Mouse (Mus musculus): ENCODE results near the gene Arv1. TPM values are rescaled to one million over a fixed set of nuclear protein-coding genes. Genes with fewer than 3 reads are reported as not detected.
A peak's percentile ranks its signal among the peaks of the same experiment; 100 is the strongest.

Arv1 gene
- polyA plus RNA-seq, 1 experiment from 2014 or later = 13.3 TPM

DNA sequence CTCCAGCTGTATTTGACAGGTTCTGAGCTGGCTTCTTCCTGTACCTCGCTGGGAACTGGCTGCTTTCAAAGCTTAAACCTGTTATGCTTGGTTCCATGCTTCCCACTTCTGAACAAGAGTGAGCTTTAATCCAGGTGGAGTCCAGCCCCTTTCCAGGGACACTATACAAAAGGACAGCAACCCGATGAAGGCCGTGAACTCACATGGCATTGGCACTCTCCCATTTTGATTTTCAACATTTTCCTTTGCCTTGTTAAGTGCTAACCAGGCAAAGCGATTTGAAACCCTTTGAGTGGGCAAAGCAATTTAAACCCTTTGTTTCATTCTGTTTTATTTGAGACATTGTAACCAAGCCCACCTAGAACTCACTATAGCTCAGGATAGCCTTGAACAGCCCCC, 32.9 kb downstream of the Arv1 start:
- Histone ChIP-seq H3K27ac (ENCODE audit: low read depth, low read length) (no peak overlapping the region), H3K36me3 (ENCODE audit: control insufficient read depth, insufficient read depth) (no peaks in the 10 kb centered on the region), H3K4me1 (replicated peaks; ENCODE audit: control insufficient read depth, insufficient read depth, low read length) (no peaks in the 10 kb centered on the region; the same call in 1 of the 2 replicates), H3K4me2 (replicated peaks; ENCODE audit: low read depth) (no peak overlapping the region), H3K27me3 (replicated peaks; ENCODE audit: control insufficient read depth, insufficient read depth, low read length) (peaks cover 22% of the 10 kb centered on the region), H3K4me3 (ENCODE audit: low read depth, low read length) (no peak overlapping the region), H3K9ac (ENCODE audit: low read depth, low read length) (no peak overlapping the region), H3K9me3 (ENCODE audit: control insufficient read depth) (no peaks in the 10 kb centered on the region)
- no peak for ATAC-seq
- TF ChIP-seq CTCF (IDR thresholded peaks at IDR 0.05; ENCODE audit: low read depth) = no peak
- WGBS = 26% methylated on average over 4 of the region's 4 CpGs

DNA sequence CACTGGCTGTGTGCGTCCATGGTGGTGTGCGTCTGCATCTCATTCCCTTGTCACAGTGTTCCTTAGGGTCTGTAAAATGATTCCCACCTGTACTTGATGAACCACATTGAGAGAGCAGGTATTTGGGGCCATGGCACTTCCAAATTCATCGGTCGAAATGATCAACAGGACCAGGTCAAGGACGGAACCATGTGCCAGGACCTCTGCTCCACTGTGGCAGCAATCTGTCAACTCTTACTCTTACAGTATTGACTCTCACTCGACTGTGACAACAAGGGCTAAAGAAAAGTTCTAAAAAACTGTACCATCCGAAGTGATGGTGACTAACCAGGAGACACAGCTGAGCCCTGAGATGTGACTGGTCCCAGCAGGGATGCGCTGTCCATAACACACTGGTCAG, 33.5 kb downstream of the Arv1 start:
- WGBS = 84% methylated on average over 8 of the region's 8 CpGs
- no peak for ATAC-seq
- Histone ChIP-seq H3K4me2 (replicated peaks; ENCODE audit: low read depth) (no peak overlapping the region), H3K4me3 (ENCODE audit: low read depth, low read length) (no peak overlapping the region), H3K27ac (ENCODE audit: low read depth, low read length) (no peak overlapping the region), H3K4me1 (replicated peaks; ENCODE audit: control insufficient read depth, insufficient read depth, low read length) (no peaks in the 10 kb centered on the region; the same call in 1 of the 2 replicates), H3K36me3 (ENCODE audit: control insufficient read depth, insufficient read depth) (no peaks in the 10 kb centered on the region), H3K9me3 (ENCODE audit: control insufficient read depth) (no peaks in the 10 kb centered on the region), H3K9ac (ENCODE audit: low read depth, low read length) (no peak overlapping the region), H3K27me3 (replicated peaks; ENCODE audit: control insufficient read depth, insufficient read depth, low read length) (peaks cover 17% of the 10 kb centered on the region)
- no peak for TF ChIP-seq CTCF (IDR thresholded peaks at IDR 0.05; ENCODE audit: low read depth)

DNA sequence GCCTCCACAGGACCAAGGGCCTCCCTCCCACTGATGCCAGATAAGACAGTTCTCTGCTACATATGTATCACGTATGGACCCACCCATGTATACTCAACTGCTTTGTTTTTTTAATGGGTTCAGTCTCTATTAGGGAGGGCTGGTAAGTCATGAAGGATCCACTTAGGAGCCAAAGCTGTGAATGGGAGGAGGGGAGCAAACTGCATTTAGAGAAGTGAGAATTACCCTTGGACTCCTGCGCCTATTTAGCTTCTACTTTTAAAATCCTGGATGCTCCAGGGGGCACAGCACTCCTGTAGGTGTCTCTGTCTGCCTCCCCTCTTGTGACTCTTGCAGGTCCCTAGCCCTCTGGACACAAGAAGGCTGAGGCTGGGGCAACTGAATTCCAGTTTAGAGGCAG, 34.2 kb downstream of the Arv1 start:
- Histone ChIP-seq H3K9ac (ENCODE audit: low read depth, low read length) (no peak overlapping the region), H3K4me2 (replicated peaks; ENCODE audit: low read depth) (no peak overlapping the region), H3K27me3 (replicated peaks; ENCODE audit: control insufficient read depth, insufficient read depth, low read length) (peaks cover 10% of the 10 kb centered on the region), H3K4me1 (replicated peaks; ENCODE audit: control insufficient read depth, insufficient read depth, low read length) (no peaks in the 10 kb centered on the region; the same call in 1 of the 2 replicates), H3K36me3 (ENCODE audit: control insufficient read depth, insufficient read depth) (no peaks in the 10 kb centered on the region), H3K9me3 (ENCODE audit: control insufficient read depth) (no peaks in the 10 kb centered on the region), H3K27ac (ENCODE audit: low read depth, low read length) (no peak overlapping the region), H3K4me3 (ENCODE audit: low read depth, low read length) (no peak overlapping the region)
- no peak for ATAC-seq
- WGBS = 74% methylated on average over 2 of the region's 2 CpGs
- TF ChIP-seq CTCF (IDR thresholded peaks at IDR 0.05; ENCODE audit: low read depth) = no peak

DNA sequence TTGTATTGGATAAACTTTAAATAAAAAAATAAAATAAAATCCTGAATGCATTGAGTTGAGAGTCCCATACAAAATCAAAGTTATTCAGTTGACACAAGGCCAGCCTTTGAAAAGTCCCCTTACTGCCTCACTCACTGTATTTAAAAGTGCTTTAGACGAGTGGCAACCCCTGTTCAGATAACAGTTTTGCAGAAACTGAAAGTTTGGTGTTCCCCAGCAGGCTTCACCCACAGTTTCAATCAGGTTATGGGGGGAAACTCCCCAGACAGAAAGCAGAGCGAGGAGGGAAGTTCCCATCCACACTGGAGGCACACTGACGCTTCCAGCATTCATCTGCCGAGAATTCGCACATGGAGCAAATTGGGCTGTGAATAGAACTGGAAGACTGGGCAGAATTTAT, 34.7 kb downstream of the Arv1 start:
- Histone ChIP-seq H3K9ac (ENCODE audit: low read depth, low read length) (no peak overlapping the region), H3K36me3 (ENCODE audit: control insufficient read depth, insufficient read depth) (no peaks in the 10 kb centered on the region), H3K27ac (ENCODE audit: low read depth, low read length) (no peak overlapping the region), H3K4me1 (replicated peaks; ENCODE audit: control insufficient read depth, insufficient read depth, low read length) (no peaks in the 10 kb centered on the region; the same call in 1 of the 2 replicates), H3K4me3 (ENCODE audit: low read depth, low read length) (no peak overlapping the region), H3K4me2 (replicated peaks; ENCODE audit: low read depth) (no peak overlapping the region), H3K9me3 (ENCODE audit: control insufficient read depth) (no peaks in the 10 kb centered on the region), H3K27me3 (replicated peaks; ENCODE audit: control insufficient read depth, insufficient read depth, low read length) (peaks cover 6% of the 10 kb centered on the region; the same call in 1 of the 2 replicates)
- TF ChIP-seq CTCF (IDR thresholded peaks at IDR 0.05; ENCODE audit: low read depth) = no peak
- ATAC-seq = no peak
- WGBS = 79% methylated on average over 5 of the region's 5 CpGs

DNA sequence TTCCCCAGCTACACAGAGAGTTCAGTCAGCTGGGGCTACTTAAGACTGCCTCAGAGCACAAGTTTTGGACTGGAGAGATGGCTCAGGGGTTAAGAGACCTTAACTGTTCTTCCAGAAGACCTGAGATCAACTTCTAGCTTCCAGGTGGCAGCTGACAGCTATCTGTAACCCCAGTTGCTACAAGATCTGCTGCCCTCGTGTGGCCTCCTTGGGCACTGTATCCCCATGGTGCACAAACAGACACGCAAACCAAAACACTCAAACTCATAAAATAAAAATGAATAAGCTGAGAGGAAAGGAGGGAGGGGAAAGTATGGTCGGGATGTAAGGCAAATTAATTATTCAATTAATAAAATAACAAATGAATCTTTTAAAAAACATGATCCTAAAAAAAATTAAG, 36.6 kb downstream of the Arv1 start:
- Histone ChIP-seq H3K36me3 (ENCODE audit: control insufficient read depth, insufficient read depth) (no peaks in the 10 kb centered on the region), H3K4me3 (ENCODE audit: low read depth, low read length) (no peak overlapping the region), H3K27me3 (replicated peaks; ENCODE audit: control insufficient read depth, insufficient read depth, low read length) (no peaks in the 10 kb centered on the region), H3K4me1 (replicated peaks; ENCODE audit: control insufficient read depth, insufficient read depth, low read length) (no peaks in the 10 kb centered on the region; the same call in 1 of the 2 replicates), H3K4me2 (replicated peaks; ENCODE audit: low read depth) (no peak overlapping the region), H3K9ac (ENCODE audit: low read depth, low read length) (no peak overlapping the region), H3K9me3 (ENCODE audit: control insufficient read depth) (no peaks in the 10 kb centered on the region), H3K27ac (ENCODE audit: low read depth, low read length) (no peak overlapping the region)
- ATAC-seq = no peak
- 46% methylated on average over 3 of the region's 3 CpGs for WGBS
- TF ChIP-seq CTCF (IDR thresholded peaks at IDR 0.05; ENCODE audit: low read depth) = peak; percentile 70

DNA sequence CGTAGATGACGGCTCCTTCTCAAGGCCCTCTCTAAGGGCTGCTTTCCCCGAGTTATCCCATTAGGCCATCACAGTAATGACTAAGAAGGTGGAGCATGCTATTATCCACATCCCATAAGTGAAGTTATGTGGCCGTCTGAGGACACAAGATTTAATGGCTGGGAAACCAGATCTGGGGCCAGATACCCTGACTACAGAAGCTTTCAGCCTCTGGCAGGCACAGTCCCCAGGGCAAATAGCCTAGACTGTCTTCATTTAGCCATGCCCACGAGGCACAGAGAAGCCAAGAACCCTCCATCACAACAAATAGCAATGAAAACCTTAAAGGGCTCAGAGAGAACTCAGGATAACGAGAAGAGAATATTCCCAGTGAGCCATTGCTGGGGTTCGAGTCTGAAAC, 41.1 kb downstream of the Arv1 start:
- Histone ChIP-seq H3K4me3 (ENCODE audit: low read depth, low read length) (no peak overlapping the region), H3K27ac (ENCODE audit: low read depth, low read length) (no peak overlapping the region), H3K36me3 (ENCODE audit: control insufficient read depth, insufficient read depth) (no peaks in the 10 kb centered on the region), H3K9ac (ENCODE audit: low read depth, low read length) (no peak overlapping the region), H3K4me2 (replicated peaks; ENCODE audit: low read depth) (no peak overlapping the region), H3K27me3 (replicated peaks; ENCODE audit: control insufficient read depth, insufficient read depth, low read length) (no peaks in the 10 kb centered on the region), H3K9me3 (ENCODE audit: control insufficient read depth) (no peaks in the 10 kb centered on the region), H3K4me1 (replicated peaks; ENCODE audit: control insufficient read depth, insufficient read depth, low read length) (no peaks in the 10 kb centered on the region)
- no peak for ATAC-seq
- WGBS = 73% methylated on average over 7 of the region's 7 CpGs
- TF ChIP-seq CTCF (IDR thresholded peaks at IDR 0.05; ENCODE audit: low read depth) = no peak

DNA sequence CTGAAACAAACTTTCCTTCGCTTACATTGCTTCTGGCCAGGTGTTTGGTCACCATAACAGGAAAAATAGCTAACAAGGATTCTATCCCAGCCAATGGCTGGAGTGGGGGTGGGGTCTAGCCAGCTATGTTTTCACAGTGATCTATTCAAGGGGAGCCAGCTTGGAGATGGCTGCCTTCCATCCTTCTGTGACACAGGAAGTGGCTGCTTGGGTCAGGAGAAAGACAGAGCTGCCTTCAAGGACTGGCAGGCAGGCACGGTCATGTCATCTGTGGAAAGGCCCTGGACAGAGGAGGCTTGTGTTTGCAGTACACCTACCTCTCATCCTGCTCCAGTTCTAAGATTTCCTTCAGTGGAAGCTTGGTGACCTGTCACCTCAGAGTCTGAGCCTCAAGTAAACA, 50.5 kb downstream of the Arv1 start:
- no peak for TF ChIP-seq CTCF (IDR thresholded peaks at IDR 0.05; ENCODE audit: low read depth)

More for the DNA sequence above, 50.5 kb downstream of the Arv1 start:
- no peaks in the 10 kb centered on the region for H3K4me1 ChIP-seq (replicated peaks; ENCODE audit: control insufficient read depth, insufficient read depth, low read length)
- H3K9me3 ChIP-seq (ENCODE audit: control insufficient read depth) = no peaks in the 10 kb centered on the region
- no peak overlapping the region for H3K9ac ChIP-seq (ENCODE audit: low read depth, low read length)
- H3K36me3 ChIP-seq (ENCODE audit: control insufficient read depth, insufficient read depth) = no peaks in the 10 kb centered on the region
- no peak overlapping the region for H3K27ac ChIP-seq (ENCODE audit: low read depth, low read length)
- no peaks in the 10 kb centered on the region for H3K27me3 ChIP-seq (replicated peaks; ENCODE audit: control insufficient read depth, insufficient read depth, low read length)
- H3K4me2 ChIP-seq (replicated peaks; ENCODE audit: low read depth) = no peak overlapping the region
- no peak overlapping the region for H3K4me3 ChIP-seq (ENCODE audit: low read depth, low read length)
- WGBS = 63% methylated on average over 2 of the region's 2 CpGs
- no peak for ATAC-seq
